Mouse (Mus musculus) liver, embryonic 16.5 days (tissue): ENCODE data around the gene Begain. TPM values are rescaled to one million over a fixed set of nuclear protein-coding genes. Genes with fewer than 3 reads are reported as not detected.

ENCODE experiments used
- polyA plus RNA-seq: library from polyadenylated mRNA; unstranded; fragments of >200 nt; fragmentation: Nextera tagmentation; extraction: Ambion mirVana; gene quantifications from 2 replicates; pipeline ENCODE4 v1.2.1, GENCODE M21; 2015

Gene Begain
- polyA plus RNA-seq, 1 experiment from 2014 or later, result 0.66 TPM

Other genes with a start within 250 kb of the Begain start
- gene Slc25a29, start 232.3 kb downstream of the Begain start, polyA plus RNA-seq, result 1.7 TPM in 2 replicates
- gene Slc25a47, start 232.2 kb downstream of the Begain start, polyA plus RNA-seq, result 25.4 and 32.5 TPM in 2 replicates
- 1.3 and 3.1 TPM in 2 replicates for gene Wdr25, start 174.6 kb downstream of the Begain start, polyA plus RNA-seq
- 22.8 and 25.7 TPM in 2 replicates for gene Wars, start 174.0 kb downstream of the Begain start, polyA plus RNA-seq